Mouse (Mus musculus) MEL (cell line): ENCODE results near the gene Stx2. TPM values are rescaled to one million over a fixed set of nuclear protein-coding genes. Genes with fewer than 3 reads are reported as not detected.

ENCODE experiments used
- DNase-seq: peaks from one replicate; pipeline ENCODE4 v3.0.0; 2011; ENCODE audit warnings: low read depth, low spot score
- H3K27ac ChIP-seq: 2 replicates; pipeline ENCODE4 v1.5.1; 2012; ENCODE audit warnings: low read depth, mild to moderate bottlenecking, control low read depth, low read length, moderate library complexity; ENCODE audit not compliant: control insufficient read depth
- H3K27me3 ChIP-seq, 2 experiments: fragments of 150-350 bp in 1 of 2; sonication (generic) in 1 of 2; 2 replicates each; pipeline ENCODE4 v1.6.1; 2012; ENCODE audit warnings: low read length in 2 of 2, mild to moderate bottlenecking in 2 of 2, improper control_type of control experiment in 1 of 2, moderate library complexity in 1 of 2; ENCODE audit not compliant: insufficient read depth in 2 of 2, control insufficient read depth in 1 of 2
- H3K36me3 ChIP-seq, 2 experiments: 2 replicates each; pipeline ENCODE4 v1.6.1; 2012 to 2014; ENCODE audit warnings: low read length in 2 of 2, improper control_type of control experiment in 1 of 2, inconsistent platforms in 1 of 2, mild to moderate bottlenecking in 1 of 2; ENCODE audit not compliant: insufficient read depth in 2 of 2, control insufficient read depth in 1 of 2
- H3K4me1 ChIP-seq, 2 experiments: fragments of 150-350 bp in 1 of 2; sonication (generic) in 1 of 2; 2 replicates each; pipeline ENCODE4 v1.6.1; 2012; ENCODE audit warnings: low read length in 2 of 2, improper control_type of control experiment in 1 of 2, mild to moderate bottlenecking in 1 of 2; ENCODE audit not compliant: insufficient read depth in 2 of 2, control insufficient read depth in 1 of 2
- H3K4me3 ChIP-seq, 2 experiments: fragments of 150-350 bp in 1 of 2; sonication (generic) in 1 of 2; 2 replicates each; pipeline ENCODE4 v1.5.1; 2012; ENCODE audit warnings: low read depth in 2 of 2, low read length in 2 of 2, mild to moderate bottlenecking in 2 of 2, moderate library complexity in 2 of 2, control low read depth in 1 of 2, improper control_type of control experiment in 1 of 2; ENCODE audit not compliant: control insufficient read depth in 1 of 2, insufficient read depth in 1 of 2
- H3K79me2 ChIP-seq: 2 replicates; pipeline ENCODE4 v1.6.1; 2012; ENCODE audit warnings: mild to moderate bottlenecking, low read length, moderate library complexity; ENCODE audit not compliant: control insufficient read depth, poor library complexity, insufficient read depth
- H3K9ac ChIP-seq: 2 replicates; pipeline ENCODE4 v1.6.1; 2012; ENCODE audit warnings: low read depth, mild to moderate bottlenecking, control low read depth, low read length, moderate library complexity; ENCODE audit not compliant: control insufficient read depth, poor library complexity, severe bottlenecking
- H3K9me3 ChIP-seq: fragments of 150-350 bp; sonication (generic); replicated peaks from 2 replicates; pipeline ENCODE4 v1.6.1; 2012; ENCODE audit warnings: mild to moderate bottlenecking, low read length, improper control_type of control experiment, moderate library complexity; ENCODE audit not compliant: insufficient read depth
- BHLHE40 ChIP-seq: IDR thresholded peaks from 2 replicates; pipeline ENCODE4 v1.6.1; 2012; ENCODE audit warnings: low read depth, mild to moderate bottlenecking, inconsistent platforms, low read length, improper control_type of control experiment, borderline replicate concordance
- CTCF ChIP-seq, 3 experiments: IDR thresholded peaks in 2 of 3; conservative IDR thresholded peaks in 1 of 3; 2 replicates each; pipeline ENCODE4 v1.5.1; 2011 to 2012; ENCODE audit warnings: low read length in 3 of 3, low read depth in 2 of 3, mild to moderate bottlenecking in 2 of 3, improper control_type of control experiment in 1 of 3, inconsistent platforms in 1 of 3, mixed read lengths in 1 of 3, moderate library complexity in 1 of 3; ENCODE audit not compliant: control insufficient read depth in 1 of 3, insufficient read depth in 1 of 3, poor library complexity in 1 of 3, severe bottlenecking in 1 of 3
- E2F4 ChIP-seq: IDR thresholded peaks from 2 replicates; pipeline ENCODE4 v1.6.1; 2011; ENCODE audit warnings: low read depth, low read length, improper control_type of control experiment, borderline replicate concordance
- EP300 ChIP-seq, 2 experiments: IDR thresholded peaks; 2 replicates each; pipeline ENCODE4 v1.6.1; 2011; ENCODE audit warnings: improper control_type of control experiment in 2 of 2, low read length in 2 of 2, low read depth in 1 of 2, mild to moderate bottlenecking in 1 of 2
- GATA1 ChIP-seq: IDR thresholded peaks from 2 replicates; pipeline ENCODE4 v1.6.1; 2011; ENCODE audit warnings: low read depth, low read length, improper control_type of control experiment
- HCFC1 ChIP-seq: IDR thresholded peaks from 2 replicates; pipeline ENCODE4 v1.6.1; 2012; ENCODE audit warnings: low read depth, mild to moderate bottlenecking, inconsistent platforms, low read length, improper control_type of control experiment, moderate library complexity
- MAX ChIP-seq: IDR thresholded peaks from 2 replicates; pipeline ENCODE4 v1.6.1; 2011; ENCODE audit warnings: low read length, improper control_type of control experiment
- MEF2A ChIP-seq: IDR thresholded peaks from 2 replicates; pipeline ENCODE4 v1.6.1; 2014; ENCODE audit warnings: low read depth, mild to moderate bottlenecking, inconsistent platforms, low read length, improper control_type of control experiment; ENCODE audit not compliant: poor library complexity, insufficient replicate concordance, severe bottlenecking; ENCODE audit errors: extremely low read depth
- MYB ChIP-seq: IDR thresholded peaks from 2 replicates; pipeline ENCODE4 v1.6.1; 2011; ENCODE audit warnings: mild to moderate bottlenecking, low read depth, low read length, improper control_type of control experiment
- MYC ChIP-seq: IDR thresholded peaks from 2 replicates; pipeline ENCODE4 v1.6.1; 2011; ENCODE audit warnings: low read depth, mild to moderate bottlenecking, low read length, improper control_type of control experiment, moderate library complexity
- NRF1 ChIP-seq: IDR thresholded peaks from 2 replicates; pipeline ENCODE4 v1.6.1; 2014; ENCODE audit warnings: low read depth, mild to moderate bottlenecking, inconsistent platforms, low read length, improper control_type of control experiment, moderate library complexity; ENCODE audit not compliant: poor library complexity, insufficient read depth, severe bottlenecking
- POLR2AphosphoS2 ChIP-seq: IDR thresholded peaks from 2 replicates; pipeline ENCODE4 v1.6.1; 2011; ENCODE audit warnings: low read length, improper control_type of control experiment
- POLR2AphosphoS5 ChIP-seq: IDR thresholded peaks from 2 replicates; pipeline ENCODE4 v1.6.1; 2012; ENCODE audit warnings: low read depth, borderline replicate concordance, mild to moderate bottlenecking, inconsistent platforms, low read length, moderate library complexity, mixed read lengths
- RAD21 ChIP-seq: IDR thresholded peaks from 2 replicates; pipeline ENCODE4 v1.6.1; 2011; ENCODE audit warnings: mild to moderate bottlenecking, low read depth, low read length, improper control_type of control experiment
- RCOR1 ChIP-seq: IDR thresholded peaks from 2 replicates; pipeline ENCODE4 v1.6.1; 2012; ENCODE audit warnings: low read depth, mild to moderate bottlenecking, inconsistent platforms, low read length, improper control_type of control experiment
- SMC3 ChIP-seq: IDR thresholded peaks from 2 replicates; pipeline ENCODE4 v1.6.1; 2011; ENCODE audit warnings: low read depth, low read length, improper control_type of control experiment
- TAL1 ChIP-seq: IDR thresholded peaks from 2 replicates; pipeline ENCODE4 v1.6.1; 2012; ENCODE audit warnings: mild to moderate bottlenecking, inconsistent platforms, low read length, moderate library complexity, mixed read lengths
- TBP ChIP-seq: IDR thresholded peaks from 2 replicates; pipeline ENCODE4 v1.8.0; 2011; ENCODE audit warnings: low read depth, low read length, improper control_type of control experiment
- TCF12 ChIP-seq: IDR thresholded peaks from 2 replicates; pipeline ENCODE4 v1.6.1; 2014; ENCODE audit warnings: low read depth, mild to moderate bottlenecking, inconsistent platforms, low read length, improper control_type of control experiment, moderate library complexity
- USF1 ChIP-seq: IDR thresholded peaks from 2 replicates; pipeline ENCODE4 v1.6.1; 2014; ENCODE audit warnings: low read depth, mild to moderate bottlenecking, inconsistent platforms, low read length, improper control_type of control experiment, moderate library complexity
- ZC3H11A ChIP-seq: IDR thresholded peaks from 2 replicates; pipeline ENCODE4 v1.6.1; 2012; ENCODE audit warnings: low read depth, mild to moderate bottlenecking, inconsistent platforms, low read length, improper control_type of control experiment
- ZMIZ1 ChIP-seq: IDR thresholded peaks from 2 replicates; pipeline ENCODE4 v1.6.1; 2012; ENCODE audit warnings: low read depth, mild to moderate bottlenecking, inconsistent platforms, low read length, improper control_type of control experiment, moderate library complexity
- ZNF384 ChIP-seq: IDR thresholded peaks from 2 replicates; pipeline ENCODE4 v1.6.1; 2012; ENCODE audit warnings: low read depth, mild to moderate bottlenecking, inconsistent platforms, low read length, improper control_type of control experiment
- polyA plus RNA-seq, 2 experiments: library from polyadenylated mRNA; stranded (reverse) in 1 of 2; unstranded in 1 of 2; fragments of >175 nt in 1 of 2; fragments of >200 nt in 1 of 2; gene quantifications; 2 replicates each; pipeline versions ENCODE4 v1.2.1 to v1.2.4; 2012; ENCODE audit warnings: low replicate concordance in 2 of 2, low read depth in 1 of 2; ENCODE audit not compliant: insufficient read length in 2 of 2, insufficient read depth in 1 of 2, missing spikeins in 1 of 2
- total RNA-seq: library from RNA; depleted of rRNA; stranded (reverse); fragments of 300-350 nt; gene quantifications from 2 replicates; pipeline ENCODE4 v1.2.3, GENCODE M21; 2012

Gene Stx2
- total and polyA plus RNA-seq, 3 experiments = 84.8 to 97.1 TPM; not detected in 1

GRCm38 (mm10) chr5:129015020-129015419, 6.6 kb upstream of the Stx2 start:
- Histone ChIP-seq H3K4me1 (peaks cover 3 to 28% of the 10 kb centered on the region in 2 experiments; a peak in 3 of 4 replicates), H3K79me2 (peaks cover 5% of the 10 kb centered on the region), H3K4me3 (no peak overlapping the region), H3K9me3 (no peaks in the 10 kb centered on the region), H3K36me3 (peaks cover 0 to 11% of the 10 kb centered on the region in 2 experiments; a peak in 2 of 4 replicates), H3K27ac (no peak overlapping the region), H3K9ac (no peak overlapping the region), H3K27me3 (no peaks in the 10 kb centered on the region)
- no peak for DNase-seq
- TF ChIP-seq POLR2AphosphoS5 (no peak), NRF1 (no peak), RCOR1 (peak; percentile 90), USF1 (no peak), GATA1 (peak; percentile 48; the same call in 1 of the 2 replicates), EP300 (IDR thresholded peaks at IDR 0.05; ENCODE audit: low read depth in 1 of 2, low read length in 2 of 2) (peak in 1 of 2 experiments; percentile 28; a peak in 1 of 4 replicates), TAL1 (no peak)

- Histone ChIP-seq H3K4me3 (no peak overlapping the region), H3K79me2 (peaks cover 22% of the 10 kb centered on the region), H3K36me3 (peaks cover 0 to 24% of the 10 kb centered on the region in 2 experiments; a peak in 2 of 4 replicates), H3K4me1 (peaks cover 8 to 40% of the 10 kb centered on the region in 2 experiments), H3K9ac (no peak overlapping the region), H3K27ac (no peak overlapping the region), H3K27me3 (no peaks in the 10 kb centered on the region), H3K9me3 (no peaks in the 10 kb centered on the region)
- TF ChIP-seq RCOR1 (no peak), TBP (peak; percentile 95)
- no peak for DNase-seq
These were observed 2.6 kb upstream of the Stx2 start for GRCm38 (mm10) chr5:129010937-129011336.

GRCm38 (mm10) chr5:129009577-129009976, 1.2 kb upstream of the Stx2 start:
- peaks cover 35% of the 10 kb centered on the region for H3K79me2 ChIP-seq
- H3K27ac ChIP-seq = peak overlapping the region; percentile 50
- H3K27me3 ChIP-seq = no peaks in the 10 kb centered on the region
- no peaks in the 10 kb centered on the region for H3K9me3 ChIP-seq
- H3K9ac ChIP-seq = peak overlapping the region; percentile 45
- peaks cover under 1 to 34% of the 10 kb centered on the region in 2 experiments; a peak in 2 of 4 replicates for H3K36me3 ChIP-seq
- peak; percentile 81 for DNase-seq
- H3K4me3 ChIP-seq = peak overlapping the region; percentile 9 to 24; a peak in 3 of 4 replicates
- peaks cover 8 to 50% of the 10 kb centered on the region in 2 experiments for H3K4me1 ChIP-seq
- TF ChIP-seq TCF12 (no peak), ZMIZ1 (no peak), GATA1 (peak; percentile 52; the same call in 1 of the 2 replicates), E2F4 (no peak), MEF2A (no peak), RAD21 (no peak), MYB (no peak), SMC3 (no peak), BHLHE40 (no peak), MYC (peak; percentile 77), POLR2AphosphoS5 (no peak), TBP (0 out of 2 replicates have a peak, but pooled peaks have one; percentile 28), RCOR1 (0 out of 2 replicates have a peak, but pooled peaks have one; percentile 6), CTCF (IDR thresholded peaks at IDR 0.05 in 2 of 3, conservative IDR thresholded peaks at IDR 0.05 in 1 of 3; ENCODE audit: control insufficient read depth in 1 of 3, insufficient read depth in 1 of 3, low read depth in 2 of 3, low read length in 3 of 3, poor library complexity in 1 of 3, severe bottlenecking in 1 of 3) (no peak), ZNF384 (no peak), HCFC1 (no peak), EP300 (IDR thresholded peaks at IDR 0.05; ENCODE audit: low read depth in 1 of 2, low read length in 2 of 2) (peak in 1 of 2 experiments; percentile 47; a peak in 2 of 4 replicates), ZC3H11A (no peak), USF1 (peak; percentile 85), MAX (peak; percentile 74), TAL1 (no peak), NRF1 (no peak), POLR2AphosphoS2 (no peak)
